Mouse (Mus musculus) MEL (cell line): ENCODE data around the gene Pdia6. TPM values are rescaled to one million over a fixed set of nuclear protein-coding genes. Genes with fewer than 3 reads are reported as not detected.

Experiments
- DNase-seq: peaks from one replicate; pipeline ENCODE4 v3.0.0; 2011; ENCODE audit warnings: low read depth, low spot score
- H3K27ac ChIP-seq: 2 replicates; pipeline ENCODE4 v1.5.1; 2012; ENCODE audit warnings: low read depth, mild to moderate bottlenecking, control low read depth, low read length, moderate library complexity; ENCODE audit not compliant: control insufficient read depth
- H3K27me3 ChIP-seq, 2 experiments: fragments of 150-350 bp in 1 of 2; sonication (generic) in 1 of 2; 2 replicates each; pipeline ENCODE4 v1.6.1; 2012; ENCODE audit warnings: low read length in 2 of 2, mild to moderate bottlenecking in 2 of 2, improper control_type of control experiment in 1 of 2, moderate library complexity in 1 of 2; ENCODE audit not compliant: insufficient read depth in 2 of 2, control insufficient read depth in 1 of 2
- H3K36me3 ChIP-seq, 2 experiments: 2 replicates each; pipeline ENCODE4 v1.6.1; 2012 to 2014; ENCODE audit warnings: low read length in 2 of 2, improper control_type of control experiment in 1 of 2, inconsistent platforms in 1 of 2, mild to moderate bottlenecking in 1 of 2; ENCODE audit not compliant: insufficient read depth in 2 of 2, control insufficient read depth in 1 of 2
- H3K4me1 ChIP-seq, 2 experiments: fragments of 150-350 bp in 1 of 2; sonication (generic) in 1 of 2; 2 replicates each; pipeline ENCODE4 v1.6.1; 2012; ENCODE audit warnings: low read length in 2 of 2, improper control_type of control experiment in 1 of 2, mild to moderate bottlenecking in 1 of 2; ENCODE audit not compliant: insufficient read depth in 2 of 2, control insufficient read depth in 1 of 2
- H3K4me3 ChIP-seq, 2 experiments: fragments of 150-350 bp in 1 of 2; sonication (generic) in 1 of 2; 2 replicates each; pipeline ENCODE4 v1.5.1; 2012; ENCODE audit warnings: low read depth in 2 of 2, low read length in 2 of 2, mild to moderate bottlenecking in 2 of 2, moderate library complexity in 2 of 2, control low read depth in 1 of 2, improper control_type of control experiment in 1 of 2; ENCODE audit not compliant: control insufficient read depth in 1 of 2, insufficient read depth in 1 of 2
- H3K79me2 ChIP-seq: 2 replicates; pipeline ENCODE4 v1.6.1; 2012; ENCODE audit warnings: mild to moderate bottlenecking, low read length, moderate library complexity; ENCODE audit not compliant: control insufficient read depth, poor library complexity, insufficient read depth
- H3K9ac ChIP-seq: 2 replicates; pipeline ENCODE4 v1.6.1; 2012; ENCODE audit warnings: low read depth, mild to moderate bottlenecking, control low read depth, low read length, moderate library complexity; ENCODE audit not compliant: control insufficient read depth, poor library complexity, severe bottlenecking
- H3K9me3 ChIP-seq: fragments of 150-350 bp; sonication (generic); replicated peaks from 2 replicates; pipeline ENCODE4 v1.6.1; 2012; ENCODE audit warnings: mild to moderate bottlenecking, low read length, improper control_type of control experiment, moderate library complexity; ENCODE audit not compliant: insufficient read depth
- CHD2 ChIP-seq: IDR thresholded peaks from 2 replicates; pipeline ENCODE4 v1.6.1; 2011; ENCODE audit warnings: low read length, improper control_type of control experiment
- E2F4 ChIP-seq: IDR thresholded peaks from 2 replicates; pipeline ENCODE4 v1.6.1; 2011; ENCODE audit warnings: low read depth, low read length, improper control_type of control experiment, borderline replicate concordance
- GATA1 ChIP-seq: IDR thresholded peaks from 2 replicates; pipeline ENCODE4 v1.6.1; 2011; ENCODE audit warnings: low read depth, low read length, improper control_type of control experiment
- HCFC1 ChIP-seq: IDR thresholded peaks from 2 replicates; pipeline ENCODE4 v1.6.1; 2012; ENCODE audit warnings: low read depth, mild to moderate bottlenecking, inconsistent platforms, low read length, improper control_type of control experiment, moderate library complexity
- MAFK ChIP-seq: IDR thresholded peaks from 2 replicates; pipeline ENCODE4 v1.6.1; 2011; ENCODE audit warnings: low read depth, mild to moderate bottlenecking, low read length, improper control_type of control experiment, borderline replicate concordance
- MXI1 ChIP-seq: IDR thresholded peaks from 2 replicates; pipeline ENCODE4 v1.6.1; 2011; ENCODE audit warnings: mild to moderate bottlenecking, low read depth, low read length, improper control_type of control experiment
- MYC ChIP-seq: IDR thresholded peaks from 2 replicates; pipeline ENCODE4 v1.6.1; 2011; ENCODE audit warnings: low read depth, mild to moderate bottlenecking, low read length, improper control_type of control experiment, moderate library complexity
- NELFE ChIP-seq: IDR thresholded peaks from 2 replicates; pipeline ENCODE4 v1.6.1; 2011; ENCODE audit warnings: low read depth, low read length, improper control_type of control experiment
- NRF1 ChIP-seq: IDR thresholded peaks from 2 replicates; pipeline ENCODE4 v1.6.1; 2014; ENCODE audit warnings: low read depth, mild to moderate bottlenecking, inconsistent platforms, low read length, improper control_type of control experiment, moderate library complexity; ENCODE audit not compliant: poor library complexity, insufficient read depth, severe bottlenecking
- POLR2AphosphoS5 ChIP-seq: IDR thresholded peaks from 2 replicates; pipeline ENCODE4 v1.6.1; 2012; ENCODE audit warnings: low read depth, borderline replicate concordance, mild to moderate bottlenecking, inconsistent platforms, low read length, moderate library complexity, mixed read lengths
- RAD21 ChIP-seq: IDR thresholded peaks from 2 replicates; pipeline ENCODE4 v1.6.1; 2011; ENCODE audit warnings: mild to moderate bottlenecking, low read depth, low read length, improper control_type of control experiment
- RCOR1 ChIP-seq: IDR thresholded peaks from 2 replicates; pipeline ENCODE4 v1.6.1; 2012; ENCODE audit warnings: low read depth, mild to moderate bottlenecking, inconsistent platforms, low read length, improper control_type of control experiment
- SMC3 ChIP-seq: IDR thresholded peaks from 2 replicates; pipeline ENCODE4 v1.6.1; 2011; ENCODE audit warnings: low read depth, low read length, improper control_type of control experiment
- UBTF ChIP-seq: IDR thresholded peaks from 2 replicates; pipeline ENCODE4 v1.6.1; 2012; ENCODE audit warnings: low read depth, mild to moderate bottlenecking, inconsistent platforms, low read length, improper control_type of control experiment, moderate library complexity, borderline replicate concordance; ENCODE audit not compliant: insufficient read depth
- USF2 ChIP-seq, 2 experiments: IDR thresholded peaks; 2 replicates each; pipeline ENCODE4 v1.6.1; 2011 to 2012; ENCODE audit warnings: improper control_type of control experiment in 2 of 2, low read length in 2 of 2, borderline replicate concordance in 1 of 2, inconsistent platforms in 1 of 2, low read depth in 1 of 2, mild to moderate bottlenecking in 1 of 2; ENCODE audit not compliant: insufficient read depth in 1 of 2
- ZNF384 ChIP-seq: IDR thresholded peaks from 2 replicates; pipeline ENCODE4 v1.6.1; 2012; ENCODE audit warnings: low read depth, mild to moderate bottlenecking, inconsistent platforms, low read length, improper control_type of control experiment
- polyA plus RNA-seq, 2 experiments: library from polyadenylated mRNA; stranded (reverse) in 1 of 2; unstranded in 1 of 2; fragments of >175 nt in 1 of 2; fragments of >200 nt in 1 of 2; gene quantifications; 2 replicates each; pipeline versions ENCODE4 v1.2.1 to v1.2.4; 2012; ENCODE audit warnings: low replicate concordance in 2 of 2, low read depth in 1 of 2; ENCODE audit not compliant: insufficient read length in 2 of 2, insufficient read depth in 1 of 2, missing spikeins in 1 of 2
- total RNA-seq: library from RNA; depleted of rRNA; stranded (reverse); fragments of 300-350 nt; gene quantifications from 2 replicates; pipeline ENCODE4 v1.2.3, GENCODE M21; 2012; rRNA removed

Gene Pdia6
- total and polyA plus RNA-seq, 3 experiments: 321 to 373 TPM; not detected in 1

DNA sequence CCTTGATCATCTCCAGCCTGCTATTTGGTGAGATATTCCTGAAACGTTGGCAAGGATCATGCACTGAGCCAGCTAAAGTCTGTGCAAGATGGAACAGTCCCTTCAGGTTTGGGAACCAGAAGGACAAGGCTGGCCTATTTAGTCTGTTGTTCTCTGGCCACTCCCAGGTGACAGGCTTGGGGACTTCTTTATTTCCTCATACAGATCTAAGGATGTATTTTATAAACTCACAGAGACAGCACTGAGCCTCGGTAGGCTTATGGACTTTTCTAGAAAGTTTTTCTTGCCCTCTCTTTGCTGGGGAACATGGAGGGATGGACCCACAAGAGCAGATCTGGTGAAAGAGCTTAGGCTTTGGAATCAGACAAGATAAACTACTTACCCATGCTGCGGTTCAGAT is 62.9 kb downstream of the Pdia6 start, which contains the start of gene Atp6v1c2:
TSS of gene Atp6v1c2 (minus strand) at position 101 of the 400 bp plus-strand sequence.
- no peaks in the 10 kb centered on the region for H3K79me2 ChIP-seq
- H3K36me3 ChIP-seq: no peaks in the 10 kb centered on the region
- peaks cover 0 to 2% of the 10 kb centered on the region in 2 experiments for H3K27me3 ChIP-seq
- no peaks in the 10 kb centered on the region for H3K9me3 ChIP-seq
- H3K4me3 ChIP-seq: no peak within 1 kb of the TSS
- TF ChIP-seq NRF1 (no peak), MXI1 (no peak), POLR2AphosphoS5 (no peak), GATA1 (no peak), RCOR1 (no peak), E2F4 (no peak), RAD21 (no peak), MYC (no peak), UBTF (no peak), SMC3 (no peak), CHD2 (no peak)
- no peak within 1 kb of the TSS for H3K27ac ChIP-seq
- H3K9ac ChIP-seq: no peak within 1 kb of the TSS
- no peak for DNase-seq
- no peaks in the 10 kb centered on the region for H3K4me1 ChIP-seq

DNA sequence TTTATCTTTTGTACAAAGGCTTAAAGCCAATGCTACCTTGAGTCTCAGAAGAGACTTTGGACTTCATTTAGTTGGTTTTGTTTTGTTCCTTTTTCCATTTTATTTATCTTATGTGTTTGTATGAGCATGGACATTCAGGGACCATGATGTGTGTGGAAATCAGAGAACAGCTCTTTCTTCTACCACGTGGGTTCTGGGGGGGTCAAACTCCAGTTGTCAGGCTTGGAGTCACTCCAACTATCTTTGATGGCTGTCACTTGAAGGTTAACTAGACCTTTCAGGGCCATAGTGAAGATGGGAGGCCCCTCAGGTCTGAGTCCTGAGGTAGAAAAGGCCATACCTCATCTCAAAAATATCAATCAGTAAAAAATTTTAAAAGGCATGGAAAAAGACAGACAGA is 67.1 kb downstream of the Pdia6 start:
- Histone ChIP-seq H3K27me3 (no peaks in the 10 kb centered on the region; a peak in 1 of 4 replicates), H3K4me1 (no peaks in the 10 kb centered on the region), H3K79me2 (no peaks in the 10 kb centered on the region), H3K36me3 (no peaks in the 10 kb centered on the region), H3K27ac (no peak overlapping the region), H3K9me3 (no peaks in the 10 kb centered on the region), H3K9ac (no peak overlapping the region), H3K4me3 (no peak overlapping the region)
- no peak for DNase-seq
- TF ChIP-seq HCFC1 (no peak), MAFK (no peak), MXI1 (no peak), NRF1 (no peak), USF2 (IDR thresholded peaks at IDR 0.05; ENCODE audit: borderline replicate concordance in 1 of 2, insufficient read depth in 1 of 2, low read depth in 1 of 2, low read length in 2 of 2) (no peak), ZNF384 (no peak), NELFE (no peak)

Other genes starting within 250 kb of the Pdia6 start
- gene Kcnf1, start 89.7 kb upstream of the Pdia6 start, total RNA-seq: not detected in 2 replicates
- not detected for gene Kcnf1, start 89.7 kb upstream of the Pdia6 start, polyA plus RNA-seq
- gene Atp6v1c2, start 62.8 kb downstream of the Pdia6 start, total RNA-seq: not detected in 2 replicates
- not detected for gene Atp6v1c2, start 62.8 kb downstream of the Pdia6 start, polyA plus RNA-seq
- 19.2 and 21.6 TPM in 2 replicates for gene Nol10, start 81.9 kb downstream of the Pdia6 start, total RNA-seq
- gene Nol10, start 81.9 kb downstream of the Pdia6 start, polyA plus RNA-seq: 100 to 1,000 TPM in 1 of 2 experiments, 10 to 100 TPM in 1; 44.2 to 128 TPM